Mouse (Mus musculus) midbrain, embryonic 10.5 days (tissue): ENCODE data around the gene Syngr1. TPM values are rescaled to one million over a fixed set of nuclear protein-coding genes. Genes with fewer than 3 reads are reported as not detected.
A peak's percentile ranks its signal among the peaks of the same experiment; 100 is the strongest.

ENCODE experiments used
- DNase-seq: peaks from one replicate; pipeline ENCODE4 v3.0.0-alpha.2; 2017; ENCODE audit warnings: low spot score
- H3K27ac ChIP-seq: fragments of 300-500 bp; sonication (generic); replicated peaks from 2 replicates; pipeline ENCODE4 v1.5.1; 2016; ENCODE audit warnings: mild to moderate bottlenecking
- H3K27me3 ChIP-seq: fragments of 300-500 bp; sonication (generic); 2 replicates; pipeline ENCODE4 v1.6.1; 2016; ENCODE audit warnings: low read depth, mild to moderate bottlenecking; ENCODE audit not compliant: poor library complexity, severe bottlenecking
- H3K36me3 ChIP-seq: fragments of 300-500 bp; sonication (generic); 2 replicates; pipeline ENCODE4 v1.6.1; 2016; ENCODE audit warnings: mild to moderate bottlenecking, moderate library complexity
- H3K4me1 ChIP-seq: fragments of 300-500 bp; sonication (generic); 2 replicates; pipeline ENCODE4 v1.6.1; 2016
- H3K4me3 ChIP-seq: fragments of 300-500 bp; sonication (generic); 2 replicates; pipeline ENCODE4 v1.5.1; 2016; ENCODE audit warnings: mild to moderate bottlenecking, moderate library complexity
- H3K9me3 ChIP-seq: fragments of 300-500 bp; sonication (generic); replicated peaks from 2 replicates; pipeline ENCODE4 v1.6.1; 2016; ENCODE audit warnings: mild to moderate bottlenecking
- WGBS: fragments of 180-500 bp; shearing (Covaris S2); methylation state at CpG from one replicate; pipeline ENCODE4 v1.1.7; 2016; 5-methylcytosine and 5-hydroxymethylcytosine counted together
- polyA plus RNA-seq: library from polyadenylated mRNA; unstranded; fragments of >200 nt; fragmentation: Nextera tagmentation; extraction: Ambion mirVana; gene quantifications from 2 replicates; pipeline ENCODE4 v1.2.1, GENCODE M21; 2016

The Syngr1 gene
- 7.3 and 7.7 TPM in 2 replicates for polyA plus RNA-seq

- peaks cover 69% of the 10 kb centered on the region for H3K27me3 ChIP-seq
- peak within 1 kb of the TSS; percentile 82 for H3K27ac ChIP-seq
- WGBS, result under 1% methylated on average over 86 of the region's 86 CpGs
- H3K36me3 ChIP-seq, result no peaks in the 10 kb centered on the region
- no peaks in the 10 kb centered on the region for H3K9me3 ChIP-seq
- H3K4me3 ChIP-seq, result peak within 1 kb of the TSS; percentile 67
- H3K4me1 ChIP-seq, result peaks cover 29% of the 10 kb centered on the region
- peak; percentile 78 for DNase-seq
Measured at GRCm38 (mm10) chr15:80091121-80091955, at the start of gene Syngr1, which contains the start of gene Rpl3. Gene Syngr1 (plus strand): TSS chr15:80091334. Gene Rpl3 (minus strand): TSS chr15:80091868.

- Histone ChIP-seq H3K9me3 (peaks cover 5% of the 10 kb centered on the region), H3K4me1 (no peaks in the 10 kb centered on the region), H3K36me3 (no peaks in the 10 kb centered on the region), H3K27ac (no peak overlapping the region), H3K4me3 (no peak overlapping the region), H3K27me3 (no peaks in the 10 kb centered on the region)
- no peak for DNase-seq
- WGBS, result 80% methylated on average over 4 of the region's 4 CpGs
Measured at GRCm38 (mm10) chr15:80042152-80042551, 49.0 kb upstream of the Syngr1 start.

- WGBS, result 90% methylated on average over 10 of the region's 10 CpGs
- Histone ChIP-seq H3K9me3 (no peaks in the 10 kb centered on the region; the same call in 1 of the 2 replicates), H3K27ac (no peak overlapping the region), H3K36me3 (no peaks in the 10 kb centered on the region), H3K27me3 (no peaks in the 10 kb centered on the region), H3K4me3 (no peak overlapping the region), H3K4me1 (no peaks in the 10 kb centered on the region)
- no peak for DNase-seq
Measured at GRCm38 (mm10) chr15:80044249-80044648, 46.9 kb upstream of the Syngr1 start.

- no peak overlapping the region for H3K4me3 ChIP-seq
- no peaks in the 10 kb centered on the region for H3K4me1 ChIP-seq
- DNase-seq, result no peak
- no peaks in the 10 kb centered on the region for H3K27me3 ChIP-seq
- no peak overlapping the region for H3K27ac ChIP-seq
- 96% methylated on average over 2 of the region's 2 CpGs for WGBS
- no peaks in the 10 kb centered on the region for H3K36me3 ChIP-seq
- no peaks in the 10 kb centered on the region; the same call in 1 of the 2 replicates for H3K9me3 ChIP-seq
Measured at GRCm38 (mm10) chr15:80045749-80046148, 45.4 kb upstream of the Syngr1 start.

- H3K36me3 ChIP-seq, result no peaks in the 10 kb centered on the region
- H3K27ac ChIP-seq, result no peak overlapping the region
- H3K27me3 ChIP-seq, result no peaks in the 10 kb centered on the region
- no peak overlapping the region for H3K4me3 ChIP-seq
- no peaks in the 10 kb centered on the region; the same call in 1 of the 2 replicates for H3K9me3 ChIP-seq
- no peak for DNase-seq
- WGBS, result 84% methylated on average over 2 of the region's 2 CpGs
- H3K4me1 ChIP-seq, result no peaks in the 10 kb centered on the region
Measured at GRCm38 (mm10) chr15:80047242-80047641, 43.9 kb upstream of the Syngr1 start.

- Histone ChIP-seq H3K27me3 (no peaks in the 10 kb centered on the region), H3K27ac (no peak overlapping the region; the same call in 1 of the 2 replicates), H3K36me3 (no peaks in the 10 kb centered on the region), H3K4me3 (no peak overlapping the region), H3K4me1 (no peaks in the 10 kb centered on the region), H3K9me3 (no peaks in the 10 kb centered on the region; the same call in 1 of the 2 replicates)
- 71% methylated on average over 5 of the region's 5 CpGs for WGBS
- DNase-seq, result no peak
Measured at GRCm38 (mm10) chr15:80047973-80048372, 43.2 kb upstream of the Syngr1 start.

GRCm38 (mm10) chr15:80050093-80050492 lies 41.0 kb upstream of the Syngr1 start:
- Histone ChIP-seq H3K4me1 (peaks cover 10% of the 10 kb centered on the region), H3K27me3 (no peaks in the 10 kb centered on the region), H3K27ac (no peak overlapping the region), H3K4me3 (no peak overlapping the region), H3K9me3 (no peaks in the 10 kb centered on the region; the same call in 1 of the 2 replicates), H3K36me3 (no peaks in the 10 kb centered on the region)
- WGBS, result 81% methylated on average over 4 of the region's 4 CpGs
- no peak for DNase-seq

- H3K27ac ChIP-seq, result peak overlapping the region; percentile 23; the same call in 1 of the 2 replicates
- no peak overlapping the region for H3K4me3 ChIP-seq
- H3K27me3 ChIP-seq, result no peaks in the 10 kb centered on the region
- peaks cover 20% of the 10 kb centered on the region for H3K4me1 ChIP-seq
- 87% methylated on average over 19 of the region's 19 CpGs for WGBS
- H3K36me3 ChIP-seq, result no peaks in the 10 kb centered on the region
- no peaks in the 10 kb centered on the region for H3K9me3 ChIP-seq
- DNase-seq, result no peak
Measured at GRCm38 (mm10) chr15:80051092-80051761, 39.9 kb upstream of the Syngr1 start.

GRCm38 (mm10) chr15:80051782-80052181 lies 39.4 kb upstream of the Syngr1 start:
- H3K27me3 ChIP-seq, result no peaks in the 10 kb centered on the region
- H3K4me3 ChIP-seq, result no peak overlapping the region
- WGBS, result 92% methylated on average over 9 of the region's 9 CpGs
- no peaks in the 10 kb centered on the region for H3K9me3 ChIP-seq
- peak overlapping the region; percentile 23; the same call in 1 of the 2 replicates for H3K27ac ChIP-seq
- no peaks in the 10 kb centered on the region for H3K36me3 ChIP-seq
- H3K4me1 ChIP-seq, result peaks cover 24% of the 10 kb centered on the region
- DNase-seq, result no peak

GRCm38 (mm10) chr15:80053381-80054033 lies 37.6 kb upstream of the Syngr1 start:
- Histone ChIP-seq H3K9me3 (no peaks in the 10 kb centered on the region), H3K27ac (peak overlapping the region; percentile 23; the same call in 1 of the 2 replicates), H3K4me3 (no peak overlapping the region), H3K4me1 (peaks cover 25% of the 10 kb centered on the region), H3K36me3 (no peaks in the 10 kb centered on the region), H3K27me3 (no peaks in the 10 kb centered on the region)
- no peak for DNase-seq
- 74% methylated on average over 8 of the region's 8 CpGs for WGBS

GRCm38 (mm10) chr15:80054034-80054710 lies 37.0 kb upstream of the Syngr1 start:
- no peak for DNase-seq
- H3K36me3 ChIP-seq, result no peaks in the 10 kb centered on the region
- H3K27ac ChIP-seq, result peak overlapping the region; percentile 23; the same call in 1 of the 2 replicates
- H3K9me3 ChIP-seq, result no peaks in the 10 kb centered on the region
- no peaks in the 10 kb centered on the region for H3K27me3 ChIP-seq
- 83% methylated on average over 7 of the region's 7 CpGs for WGBS
- H3K4me1 ChIP-seq, result peaks cover 25% of the 10 kb centered on the region
- no peak overlapping the region for H3K4me3 ChIP-seq

- 88% methylated on average over 7 of the region's 7 CpGs for WGBS
- no peak overlapping the region for H3K27ac ChIP-seq
- 0 out of 2 replicates have a peak, but pooled peaks cover 6% of the 10 kb centered on the region for H3K27me3 ChIP-seq
- no peak overlapping the region for H3K4me3 ChIP-seq
- DNase-seq, result no peak
- H3K4me1 ChIP-seq, result peaks cover 32% of the 10 kb centered on the region
- no peaks in the 10 kb centered on the region for H3K36me3 ChIP-seq
- no peaks in the 10 kb centered on the region for H3K9me3 ChIP-seq
Measured at GRCm38 (mm10) chr15:80058151-80058550, 33.0 kb upstream of the Syngr1 start.
